Mouse (Mus musculus) adrenal gland, adult 18-20 months (tissue): ENCODE results near the gene Bicra. TPM values are rescaled to one million over a fixed set of nuclear protein-coding genes. Genes with fewer than 3 reads are reported as not detected.

Source experiments
- DNase-seq, 2 experiments: peaks; one replicate each; pipeline ENCODE4 v3.0.0; 2021 to 2022; ENCODE audit warnings: low spot score in 2 of 2
- total RNA-seq, 2 experiments: library from RNA; stranded (reverse); gene quantifications; 1 replicate in 1 of 2; 2 replicates in 1 of 2; pipeline ENCODE4 v1.2.3; 2021

Gene Bicra
- total RNA-seq, 2 experiments from 2014 or later, result 8.4 to 8.6 TPM

DNA sequence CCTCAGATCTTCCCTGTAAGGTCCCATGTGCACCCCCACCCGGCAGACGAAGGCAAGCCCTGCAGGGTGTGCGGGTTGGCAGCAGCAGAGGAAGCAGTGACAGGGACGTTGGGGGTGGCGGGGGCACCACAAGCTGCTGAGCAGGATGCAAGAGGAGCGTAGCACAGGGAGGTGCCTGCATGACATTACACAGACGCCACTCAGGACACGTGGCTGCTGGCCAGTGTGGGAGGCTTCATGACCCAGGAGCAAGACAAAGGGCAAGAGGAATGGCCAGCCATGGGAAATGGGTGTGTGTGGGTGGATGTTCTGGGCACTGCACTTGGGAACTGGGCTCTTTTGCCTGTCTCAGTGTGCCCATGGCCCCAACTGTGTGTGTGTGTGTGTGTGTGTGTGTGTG is 67.5 kb downstream of the Bicra start:
- no peak for DNase-seq

- DNase-seq, result peak in 1 of 2 experiments; percentile 50
These were observed 71.8 kb downstream of the Bicra start for GRCm38 (mm10) chr7:15975904-15976303.

DNA sequence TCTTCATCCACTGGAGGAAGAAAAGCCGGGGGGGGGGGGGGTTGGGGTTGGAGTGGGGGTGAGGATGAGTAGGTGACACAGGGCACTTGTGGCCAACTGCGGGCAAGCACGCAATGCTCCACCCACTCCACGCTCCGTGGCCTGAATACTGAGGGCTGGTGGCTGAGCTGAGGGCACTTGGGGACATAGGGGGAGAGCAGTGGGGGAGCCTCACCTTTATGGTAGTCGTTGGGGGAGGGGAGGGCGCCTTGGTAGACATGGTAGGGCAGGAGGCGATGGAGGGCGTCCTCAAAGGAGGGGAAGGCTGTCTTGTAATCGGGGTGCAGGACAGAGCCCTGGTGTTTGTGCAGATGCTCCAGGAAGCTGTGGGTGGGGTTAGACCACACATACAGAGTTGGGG is 72.3 kb downstream of the Bicra start:
- no peak for DNase-seq

- DNase-seq, result peak; percentile 60 to 68
These were observed 73.0 kb downstream of the Bicra start for GRCm38 (mm10) chr7:15974712-15975111.

- no peak for DNase-seq
These were observed 75.5 kb downstream of the Bicra start for GRCm38 (mm10) chr7:15972247-15972646.

DNA sequence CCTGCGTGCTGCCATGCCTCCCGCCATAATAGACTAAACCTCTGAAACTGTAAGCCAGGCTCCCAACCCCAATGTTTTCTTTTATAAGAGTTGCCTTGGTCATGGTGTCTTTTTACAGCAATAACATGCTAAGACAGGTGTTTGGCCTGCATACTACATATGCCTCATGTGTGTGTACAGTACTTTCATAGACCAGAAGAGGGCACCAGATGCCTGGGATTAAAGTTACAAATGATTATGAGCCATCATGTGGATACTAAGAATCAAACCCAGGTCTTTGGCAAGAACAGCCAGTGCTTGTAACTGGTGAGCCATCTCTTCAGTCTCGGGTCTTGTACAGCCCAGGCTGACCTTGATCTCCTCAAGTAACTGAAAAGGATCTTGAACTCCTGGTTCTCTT is 78.0 kb downstream of the Bicra start:
- DNase-seq, result no peak

GRCm38 (mm10) chr7:15968322-15968721 is 79.4 kb downstream of the Bicra start:
- DNase-seq, result no peak

GRCm38 (mm10) chr7:15967312-15967711 is 80.4 kb downstream of the Bicra start, which contains the start of gene Ehd2:
TSS of gene Ehd2 (minus strand) at chr7:15967567.
- peak; percentile 82 to 84 for DNase-seq

DNA sequence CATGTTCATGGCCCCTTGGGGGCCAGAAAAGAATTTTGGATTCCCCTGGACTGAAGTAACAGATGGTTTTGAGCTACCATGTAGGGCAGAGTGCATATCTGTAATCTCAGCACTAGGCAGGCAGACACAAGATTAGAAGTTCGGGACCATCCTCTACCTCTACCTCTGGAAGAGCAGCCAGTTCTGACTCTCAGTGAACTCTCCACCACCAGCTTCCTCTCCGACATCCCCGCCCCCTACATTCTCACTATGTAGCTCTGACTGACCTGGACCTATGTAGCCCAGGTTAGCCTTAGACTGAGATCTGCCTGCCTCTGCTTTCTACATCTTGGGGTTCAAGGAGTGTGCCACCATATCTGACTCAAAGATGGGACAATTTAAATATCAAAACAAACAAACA is 81.2 kb downstream of the Bicra start:
- no peak for DNase-seq

- DNase-seq, result no peak
These were observed 83.7 kb downstream of the Bicra start for GRCm38 (mm10) chr7:15963798-15964652.

- peak; percentile 59 to 75 for DNase-seq
These were observed 85.1 kb downstream of the Bicra start for GRCm38 (mm10) chr7:15962311-15963288.

DNA sequence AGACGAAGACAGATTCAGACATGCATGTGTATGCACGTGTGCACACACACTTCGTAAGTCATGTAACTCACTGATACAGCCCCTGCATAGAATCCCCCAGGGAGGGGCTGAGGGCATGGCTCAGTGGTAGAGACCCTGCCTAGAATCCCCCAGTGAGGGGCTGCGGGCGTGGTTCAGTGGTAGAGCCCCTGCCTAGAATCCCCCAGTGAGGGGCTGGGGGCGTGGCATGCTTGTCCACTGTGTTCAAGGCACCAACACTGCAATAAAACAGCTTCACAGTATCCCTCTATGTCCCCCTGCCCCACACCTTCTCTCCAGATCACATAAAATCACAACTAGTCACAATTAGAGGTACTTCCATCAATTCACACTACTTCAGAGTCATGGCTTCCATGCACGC is 85.9 kb downstream of the Bicra start:
- DNase-seq, result no peak

DNA sequence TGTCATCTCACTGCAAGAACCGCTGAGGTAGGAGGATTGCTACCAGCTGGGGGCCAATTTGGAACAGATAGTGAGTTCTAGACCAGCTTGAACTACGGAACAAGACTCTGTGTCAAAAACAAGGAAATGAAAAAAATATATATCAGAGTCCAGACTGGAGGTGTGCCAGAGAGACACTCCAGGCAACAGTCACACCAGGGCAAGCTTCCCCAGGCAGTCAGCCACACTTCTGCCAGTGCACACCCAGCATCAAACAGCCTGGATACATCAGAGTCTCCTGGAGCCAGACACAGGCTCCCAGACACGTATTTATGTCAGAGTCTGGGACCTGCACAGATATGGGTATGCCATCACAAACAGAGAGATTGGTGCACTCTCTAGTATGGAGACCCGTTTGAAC is 86.5 kb downstream of the Bicra start:
- DNase-seq, result no peak

DNA sequence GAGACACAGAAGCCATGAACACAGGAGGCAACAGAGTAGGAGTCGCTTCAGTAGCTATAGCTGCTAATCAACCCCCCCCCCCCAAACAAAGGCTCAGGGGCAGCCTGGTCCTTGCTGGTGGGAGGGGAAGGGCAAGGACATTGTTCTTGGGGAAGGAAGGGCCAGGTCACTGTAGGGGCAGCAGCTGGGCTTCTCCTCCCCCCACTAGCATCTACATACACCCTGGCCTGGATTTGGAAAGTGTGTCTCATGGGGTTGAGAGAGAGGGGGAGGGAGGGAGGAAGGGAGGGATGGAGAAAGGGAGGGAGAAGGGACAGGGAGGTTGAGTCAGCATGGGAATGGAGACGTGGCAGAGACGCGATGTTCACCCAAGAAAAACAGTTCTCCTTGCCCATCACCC is 87.0 kb downstream of the Bicra start:
- DNase-seq, result no peak

GRCm38 (mm10) chr7:15956143-15956542 is 91.6 kb downstream of the Bicra start:
- no peak for DNase-seq

DNA sequence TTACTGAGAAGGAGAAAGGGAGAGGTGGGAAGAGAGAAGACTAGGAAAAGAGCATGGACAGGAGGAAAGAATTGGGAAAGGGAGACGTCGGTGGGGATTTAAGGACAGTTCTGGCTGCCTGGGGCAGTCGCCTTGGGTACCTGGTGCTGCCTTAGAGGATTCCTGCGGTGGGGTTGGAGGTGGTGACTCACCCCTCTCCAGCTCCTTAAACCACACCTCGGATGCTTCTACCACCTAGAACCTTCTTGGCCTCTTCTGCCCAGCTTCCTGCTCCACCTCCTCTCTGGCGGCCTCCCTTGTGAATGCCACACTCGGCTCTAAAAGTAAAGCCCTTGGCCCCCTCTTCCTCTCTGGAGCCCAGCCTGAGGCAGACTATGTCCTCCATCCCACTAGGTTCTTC is 92.2 kb downstream of the Bicra start:
- no peak for DNase-seq

GRCm38 (mm10) chr7:15954978-15955443 is 92.7 kb downstream of the Bicra start:
- DNase-seq, result no peak

DNA sequence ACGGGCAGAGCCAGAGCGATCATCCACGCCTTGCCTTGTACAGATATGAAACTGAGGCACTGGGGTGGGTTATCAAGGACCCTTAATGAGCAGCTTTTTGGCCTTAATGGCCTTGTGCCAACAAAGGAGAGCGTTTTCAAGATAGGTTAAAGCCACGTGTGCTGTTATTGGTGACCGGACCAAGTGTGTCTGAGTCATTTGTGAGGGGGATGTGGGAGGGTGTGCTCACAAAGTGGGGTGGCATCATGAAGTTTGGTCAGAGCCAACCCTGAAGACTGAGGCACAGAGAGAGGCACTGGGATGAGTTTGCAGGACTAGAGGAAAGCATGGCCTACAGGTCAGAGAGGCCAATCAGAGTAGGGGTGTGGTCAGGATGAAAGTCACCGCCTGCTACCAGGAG is 93.3 kb downstream of the Bicra start:
- DNase-seq, result no peak

DNA sequence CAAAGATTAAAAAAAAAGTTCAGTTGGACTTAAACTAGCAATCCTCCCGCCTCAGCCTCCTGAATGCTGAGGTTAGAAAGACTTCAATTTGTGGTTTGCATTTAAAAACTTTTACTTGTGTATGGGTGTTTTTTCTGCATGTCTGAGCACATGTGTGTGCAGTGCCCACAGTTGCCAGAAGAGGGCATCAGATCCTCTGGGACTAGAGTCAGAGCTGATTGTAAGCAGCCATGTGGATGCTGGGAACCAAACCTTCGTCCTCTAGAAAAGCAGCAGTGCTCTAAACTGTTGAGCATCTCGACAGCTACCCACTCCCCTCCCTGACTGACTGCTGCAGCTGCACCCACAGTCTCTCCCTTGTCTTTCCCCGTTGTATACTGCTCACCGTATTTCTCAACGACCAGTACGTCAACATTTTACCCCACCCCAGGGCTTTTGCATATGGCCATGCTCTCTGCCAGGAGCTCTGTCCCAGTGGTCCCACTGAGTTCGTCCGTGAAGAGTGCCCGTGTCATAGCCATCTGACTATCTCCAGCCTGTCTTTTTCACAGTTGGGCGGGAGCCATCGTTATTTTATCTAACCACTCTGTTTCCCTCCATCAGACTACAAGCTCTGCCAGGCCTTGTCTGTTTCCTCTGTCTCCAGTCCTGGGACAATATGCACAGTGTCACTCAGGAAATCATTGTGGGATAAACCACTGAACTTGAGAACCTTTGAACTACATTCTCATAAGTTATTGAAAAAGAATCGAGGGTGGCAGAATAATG is 94.2 kb downstream of the Bicra start:
- no peak for DNase-seq

- no peak for DNase-seq
These were observed 95.3 kb downstream of the Bicra start for GRCm38 (mm10) chr7:15952416-15952815.

DNA sequence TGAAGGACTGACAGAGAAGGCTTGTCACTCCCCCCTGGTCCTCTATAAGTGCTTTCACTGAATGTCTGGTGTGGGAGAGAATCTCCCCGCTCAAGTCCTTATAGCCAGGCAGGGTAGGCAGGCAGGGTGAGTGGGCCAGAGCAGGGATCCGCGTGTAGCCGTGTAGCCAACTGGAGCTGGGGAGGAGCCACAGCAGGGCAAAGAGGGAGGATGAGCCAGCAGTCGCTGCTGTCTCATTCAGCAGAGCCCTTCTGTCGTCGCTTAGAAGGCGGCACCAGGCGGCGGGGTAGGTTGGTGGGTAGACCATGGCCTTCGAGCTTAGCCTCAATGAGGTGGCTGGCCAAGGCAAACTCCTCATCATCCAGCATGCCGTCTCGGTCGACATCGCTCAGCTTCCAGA is 97.7 kb downstream of the Bicra start:
- no peak for DNase-seq
